Mouse (Mus musculus) midbrain, embryonic 14.5 days (tissue): ENCODE results near the gene Mgea5. TPM values are rescaled to one million over a fixed set of nuclear protein-coding genes. Genes with fewer than 3 reads are reported as not detected.

Source experiments
- ATAC-seq: fragments of 200-750 bp; cut with Nextera tagmentation; 2 replicates; pipeline ENCODE4 v1.8.0; 2017; ENCODE audit warnings: moderate number of reproducible peaks, moderate library complexity; ENCODE audit not compliant: low FRiP score, low TSS enrichment
- DNase-seq: peaks from one replicate; pipeline ENCODE4 v3.0.0-alpha.2; 2015
- H3K27ac ChIP-seq: fragments of 300-500 bp; sonication (generic); replicated peaks from 2 replicates; pipeline ENCODE4 v1.5.1; 2014; ENCODE audit warnings: mild to moderate bottlenecking, low read depth, low read length, moderate library complexity
- H3K27me3 ChIP-seq: fragments of 300-500 bp; sonication (generic); 2 replicates; pipeline ENCODE4 v1.6.1; 2014; ENCODE audit warnings: low read length, control low read depth, mixed read lengths; ENCODE audit not compliant: control insufficient read depth, insufficient read depth
- H3K36me3 ChIP-seq: fragments of 300-500 bp; sonication (generic); 2 replicates; pipeline ENCODE4 v1.6.1; 2014; ENCODE audit warnings: low read length, control low read depth; ENCODE audit not compliant: control insufficient read depth, insufficient read depth
- H3K4me1 ChIP-seq: fragments of 300-500 bp; sonication (generic); 2 replicates; pipeline ENCODE4 v1.6.1; 2014; ENCODE audit warnings: mild to moderate bottlenecking, antibody characterized with exemption, low read length, control low read depth; ENCODE audit not compliant: control insufficient read depth, insufficient read depth
- H3K4me2 ChIP-seq: fragments of 300-500 bp; sonication (generic); 2 replicates; pipeline ENCODE4 v1.6.1; 2014; ENCODE audit warnings: mild to moderate bottlenecking, low read length, moderate library complexity
- H3K4me3 ChIP-seq: fragments of 300-500 bp; sonication (generic); replicated peaks from 2 replicates; pipeline ENCODE4 v1.5.1; 2014; ENCODE audit warnings: low read depth, low read length
- H3K9ac ChIP-seq: fragments of 300-500 bp; sonication (generic); replicated peaks from 2 replicates; pipeline ENCODE4 v1.6.1; 2014; ENCODE audit warnings: mild to moderate bottlenecking, low read length, moderate library complexity
- H3K9me3 ChIP-seq: fragments of 300-500 bp; sonication (generic); 2 replicates; pipeline ENCODE4 v1.6.1; 2016; ENCODE audit warnings: low read length, control low read depth, mixed read lengths; ENCODE audit not compliant: control insufficient read depth
- WGBS: fragments of 180-500 bp; shearing (Covaris S2); extraction: QIAGEN DNeasy Blood & Tissue Kit; methylation state at CpG from one replicate; pipeline ENCODE4 v1.1.7; 2014; 5-methylcytosine and 5-hydroxymethylcytosine counted together
- polyA plus RNA-seq: library from polyadenylated mRNA; unstranded; fragments of >200 nt; fragmentation: Nextera tagmentation; extraction: Ambion mirVana; gene quantifications from 2 replicates; pipeline ENCODE4 v1.2.1, GENCODE M21; 2014

Gene Mgea5
- polyA plus RNA-seq, 1 experiment from 2014 or later = 118 TPM

DNA sequence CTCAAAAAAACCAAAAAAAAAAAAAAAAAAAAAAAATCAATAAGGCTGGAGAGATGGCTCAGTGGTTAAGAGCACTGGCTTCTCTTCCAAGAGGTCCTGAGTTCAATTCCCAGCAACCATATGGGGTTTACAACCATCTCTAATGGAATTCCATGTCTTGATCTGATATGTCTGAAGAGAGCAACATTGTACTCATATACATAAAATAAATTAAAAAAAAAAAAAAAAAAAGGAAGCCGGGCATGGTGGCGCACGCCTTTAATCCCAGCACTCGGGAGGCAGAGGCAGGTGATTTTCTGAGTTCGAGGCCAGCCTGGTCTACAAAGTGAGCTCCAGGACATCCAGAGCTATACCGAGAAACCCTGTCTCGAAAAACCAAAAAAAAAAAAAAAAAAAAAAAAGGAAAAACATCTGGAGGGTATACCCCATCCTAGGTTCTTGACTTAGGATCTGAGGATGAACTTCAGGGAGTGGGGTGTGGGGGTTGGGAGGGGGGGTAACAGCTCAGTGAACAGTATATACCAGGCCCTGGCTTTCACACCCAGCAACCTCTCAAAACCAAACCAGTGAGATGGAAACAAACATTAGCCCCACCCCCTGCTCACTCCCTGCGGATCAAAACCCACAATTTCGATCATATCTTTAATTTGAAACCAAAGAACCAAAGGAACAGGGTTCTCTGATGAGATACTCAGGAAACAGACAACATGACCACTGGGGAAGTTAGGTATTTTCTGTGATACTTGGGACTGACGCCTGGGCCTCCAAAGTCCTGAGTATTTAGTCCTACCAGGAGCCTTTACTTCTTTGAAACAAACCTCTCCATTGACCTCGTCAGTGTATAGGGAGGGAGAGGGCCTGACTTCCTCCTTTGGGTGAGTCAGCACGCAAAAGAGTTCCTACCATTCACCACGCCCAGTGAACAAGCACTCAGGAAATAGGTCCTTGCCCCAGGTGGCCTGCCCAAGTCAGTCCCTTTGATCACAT, 6.5 kb upstream of the Mgea5 start:
- no peak for DNase-seq
- WGBS = 76% methylated on average over 13 of the region's 13 CpGs

DNA sequence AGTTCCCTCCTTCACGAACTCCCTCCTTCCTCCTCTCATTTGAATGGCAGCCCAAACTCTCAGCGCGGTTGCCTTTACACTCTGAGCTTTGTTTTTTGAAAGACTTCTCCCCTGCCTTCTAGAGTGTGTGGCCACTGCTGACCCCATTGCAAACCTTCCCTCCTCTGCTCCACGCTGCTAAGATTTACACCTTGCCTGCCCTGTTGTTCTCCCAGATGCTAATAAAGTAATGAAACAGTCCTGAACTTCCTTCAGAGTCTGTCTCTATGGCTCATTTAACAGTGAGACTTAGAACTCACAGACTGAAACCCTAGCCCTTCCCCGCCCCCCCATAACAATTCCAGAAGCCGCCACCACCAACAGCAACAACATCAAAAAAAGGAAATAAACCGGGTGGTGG, 5.7 kb upstream of the Mgea5 start:
- Histone ChIP-seq H3K4me3 (no peak overlapping the region), H3K27ac (no peak overlapping the region), H3K36me3 (no peaks in the 10 kb centered on the region), H3K9me3 (no peaks in the 10 kb centered on the region), H3K4me2 (no peak overlapping the region), H3K9ac (no peak overlapping the region), H3K4me1 (no peaks in the 10 kb centered on the region), H3K27me3 (no peaks in the 10 kb centered on the region)
- WGBS = 84% methylated on average over 7 of the region's 7 CpGs
- no peak for ATAC-seq
- DNase-seq = no peak

More for the DNA sequence above, 6.5 kb upstream of the Mgea5 start:
- ATAC-seq = no peak
- Histone ChIP-seq H3K4me1 (no peaks in the 10 kb centered on the region), H3K27me3 (no peaks in the 10 kb centered on the region), H3K36me3 (no peaks in the 10 kb centered on the region), H3K4me2 (no peak overlapping the region), H3K9me3 (no peaks in the 10 kb centered on the region), H3K27ac (no peak overlapping the region), H3K4me3 (no peak overlapping the region), H3K9ac (no peak overlapping the region)

DNA sequence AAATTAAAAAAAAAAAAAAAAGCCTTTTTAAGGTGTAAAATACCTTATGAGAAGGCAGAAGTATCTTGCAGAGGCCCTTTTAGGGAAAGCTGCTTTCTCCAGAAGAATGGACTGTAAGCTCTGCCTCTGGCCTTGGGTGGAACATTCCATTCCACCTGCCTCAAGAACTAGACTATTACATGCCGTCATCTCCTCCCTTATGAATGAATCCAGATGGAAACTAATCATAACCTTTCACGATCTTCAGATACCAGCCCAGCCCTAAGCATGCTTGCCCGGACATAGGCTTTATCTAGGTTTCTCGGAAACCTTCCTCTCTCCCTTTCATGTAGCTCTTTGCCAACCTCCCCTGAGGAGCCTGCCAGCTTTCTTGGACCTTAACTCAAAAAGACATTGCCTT, 4.7 kb upstream of the Mgea5 start:
- H3K36me3 ChIP-seq = no peaks in the 10 kb centered on the region
- DNase-seq = no peak
- no peaks in the 10 kb centered on the region for H3K27me3 ChIP-seq
- ATAC-seq = no peak
- no peak overlapping the region for H3K9ac ChIP-seq
- WGBS = 92% methylated on average over 4 of the region's 4 CpGs
- no peak overlapping the region for H3K27ac ChIP-seq
- no peak overlapping the region for H3K4me3 ChIP-seq
- H3K9me3 ChIP-seq = no peaks in the 10 kb centered on the region
- H3K4me1 ChIP-seq = 0 out of 2 replicates have a peak, but pooled peaks cover 3% of the 10 kb centered on the region
- no peak overlapping the region for H3K4me2 ChIP-seq

DNA sequence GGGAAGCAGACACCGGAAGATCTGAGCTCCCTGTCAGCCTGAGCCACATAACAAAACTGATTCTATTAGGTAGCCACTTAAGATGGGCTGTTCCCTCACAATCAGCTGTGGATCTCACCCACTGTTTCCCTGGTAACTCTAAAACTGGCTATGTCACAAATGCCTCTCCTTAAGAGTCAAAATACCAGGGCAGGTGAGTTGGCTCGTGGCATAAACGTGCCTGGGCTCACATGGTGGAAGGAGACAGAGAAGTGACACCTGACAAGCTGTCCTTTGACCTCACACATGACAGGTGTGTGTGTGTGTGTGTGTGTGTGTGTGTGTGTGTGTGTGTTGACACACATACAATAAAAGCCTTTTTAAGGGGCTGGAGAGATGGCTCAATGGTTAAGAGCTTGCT, 3.8 kb upstream of the Mgea5 start:
- no peak for DNase-seq
- Histone ChIP-seq H3K27me3 (no peaks in the 10 kb centered on the region), H3K4me1 (0 out of 2 replicates have a peak, but pooled peaks cover 3% of the 10 kb centered on the region), H3K4me3 (no peak overlapping the region), H3K9ac (no peak overlapping the region), H3K4me2 (no peak overlapping the region), H3K27ac (no peak overlapping the region), H3K36me3 (no peaks in the 10 kb centered on the region), H3K9me3 (no peaks in the 10 kb centered on the region)
- WGBS = 78% methylated on average over 3 of the region's 3 CpGs
- ATAC-seq = no peak

DNA sequence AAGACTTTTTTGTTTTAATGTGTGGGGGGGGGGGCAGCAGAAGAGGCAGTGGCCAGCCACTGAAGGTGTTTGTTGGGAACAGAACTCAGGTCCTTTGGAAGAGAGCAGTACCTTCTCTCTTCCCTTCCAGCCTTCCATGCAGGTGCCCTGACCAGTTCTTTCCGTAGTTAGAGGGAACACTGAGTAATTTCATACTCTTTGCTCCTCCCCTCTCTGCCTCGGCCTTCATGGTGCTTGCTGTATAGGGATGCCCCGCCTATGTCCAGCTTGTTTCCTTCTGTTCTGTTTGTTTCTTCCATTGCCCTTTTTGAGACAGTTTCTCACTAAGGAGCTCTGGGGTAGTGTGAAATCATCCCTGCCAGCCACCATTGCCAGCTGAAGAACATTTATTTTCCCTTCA, 1.8 kb upstream of the Mgea5 start:
- Histone ChIP-seq H3K27me3 (no peaks in the 10 kb centered on the region), H3K9me3 (no peaks in the 10 kb centered on the region), H3K4me2 (no peak overlapping the region), H3K9ac (no peak overlapping the region), H3K27ac (no peak overlapping the region), H3K4me3 (no peak overlapping the region), H3K36me3 (no peaks in the 10 kb centered on the region; the same call in 1 of the 2 replicates), H3K4me1 (peaks cover 18% of the 10 kb centered on the region)
- ATAC-seq = no peak
- 69% methylated on average over 3 of the region's 3 CpGs for WGBS
- no peak for DNase-seq

DNA sequence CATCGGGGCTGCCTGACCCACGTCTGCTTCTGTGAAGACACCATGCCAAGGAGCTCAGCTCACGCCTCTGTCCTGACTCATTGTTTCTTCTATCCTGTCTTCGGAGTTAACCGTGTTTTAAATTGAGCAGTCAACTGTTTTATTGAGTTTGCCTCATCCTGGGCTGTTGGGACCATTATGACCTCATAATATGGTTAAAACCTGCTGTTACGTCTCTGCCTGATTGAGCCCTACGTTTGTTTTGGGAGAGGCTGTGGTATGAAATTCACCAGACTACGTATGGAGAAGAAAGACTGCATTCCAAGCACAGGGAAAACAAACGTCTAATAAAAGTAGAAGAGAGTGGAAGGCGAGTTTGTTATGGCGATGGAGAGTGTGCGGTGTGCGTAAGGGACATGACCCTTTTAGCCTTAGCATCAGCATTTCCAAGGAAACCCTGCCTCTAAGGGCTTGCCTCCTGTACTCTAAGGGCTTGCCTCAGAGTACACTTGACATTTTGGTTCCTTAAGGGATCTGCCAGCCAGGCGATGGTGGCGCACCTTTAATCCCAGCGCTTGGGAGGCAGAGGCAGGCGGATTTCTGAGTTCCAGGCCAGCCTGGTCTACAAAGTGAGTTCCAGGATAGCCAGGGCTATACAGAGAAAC, 418 bp upstream of the Mgea5 start:
- WGBS = 36% methylated on average over 17 of the region's 17 CpGs
- Histone ChIP-seq H3K4me1 (peaks cover 24% of the 10 kb centered on the region), H3K9me3 (no peaks in the 10 kb centered on the region), H3K9ac (no peak overlapping the region), H3K4me3 (peak overlapping the region; percentile 100), H3K27ac (no peak overlapping the region; the same call in 1 of the 2 replicates), H3K4me2 (peak overlapping the region; percentile 56), H3K27me3 (no peaks in the 10 kb centered on the region), H3K36me3 (peaks cover 11% of the 10 kb centered on the region)
- ATAC-seq (no peak), DNase-seq (no peak)

DNA sequence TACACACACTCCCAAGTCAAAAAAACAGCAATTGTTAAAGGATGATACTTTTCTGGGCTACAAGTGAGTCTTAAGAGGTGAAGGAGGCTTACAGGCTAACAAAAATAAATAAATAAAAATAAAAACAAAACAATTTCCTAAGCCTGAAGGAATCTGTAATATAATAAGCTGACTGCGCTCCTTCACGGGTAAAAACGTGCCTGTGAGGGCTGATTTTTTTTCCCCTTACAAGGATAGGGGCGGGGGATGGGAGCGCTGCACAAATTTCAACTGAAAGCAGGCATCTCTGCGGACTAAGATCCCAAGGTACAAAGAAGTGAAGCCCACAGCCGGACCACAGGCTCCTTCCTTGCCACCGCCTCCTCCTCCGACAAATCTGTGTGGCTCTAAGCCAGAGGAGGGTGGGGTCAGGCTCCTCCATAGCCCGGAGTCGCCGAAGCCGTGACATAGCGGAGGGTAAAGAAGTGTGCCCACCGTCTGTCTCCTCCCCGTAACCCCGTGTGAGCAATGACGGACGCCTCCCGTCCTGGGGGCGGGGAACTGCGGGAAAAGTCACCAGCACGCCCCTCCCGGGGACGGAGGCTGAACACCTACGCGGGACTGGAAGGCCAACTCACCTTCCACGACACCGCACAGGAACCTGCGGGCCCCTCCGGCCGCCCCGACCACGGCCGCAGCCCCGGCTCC, 1.2 kb downstream of the Mgea5 start:
- Histone ChIP-seq H3K4me2 (peak overlapping the region; percentile 58), H3K4me3 (peak overlapping the region; percentile 100), H3K9ac (peak overlapping the region; percentile 96), H3K27me3 (no peaks in the 10 kb centered on the region), H3K36me3 (peaks cover 21% of the 10 kb centered on the region), H3K27ac (peak overlapping the region; percentile 99), H3K9me3 (no peaks in the 10 kb centered on the region), H3K4me1 (peaks cover 24% of the 10 kb centered on the region)
- DNase-seq (peak; percentile 73), ATAC-seq (peak; percentile 41)
- under 1% methylated on average over 36 of the region's 36 CpGs for WGBS

DNA sequence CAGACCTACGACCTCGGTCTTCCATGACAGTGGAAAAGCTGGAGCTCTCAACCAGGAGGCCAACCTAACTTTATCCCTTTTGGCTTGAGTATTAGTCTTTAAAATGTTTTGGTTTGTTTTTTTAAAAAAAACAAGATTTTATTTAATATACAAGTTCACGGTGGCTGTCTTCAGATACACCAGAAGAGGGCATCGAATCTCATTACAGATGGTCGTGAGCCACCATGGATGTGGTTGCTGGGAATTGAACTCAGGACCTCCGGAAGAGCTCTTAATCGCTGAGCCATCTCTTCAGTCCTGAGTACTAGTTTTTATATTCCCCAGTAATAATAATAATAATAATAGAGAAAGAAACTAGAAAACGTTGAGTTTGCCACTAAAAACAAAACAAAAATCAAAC, 2.0 kb downstream of the Mgea5 start:
- no peak for DNase-seq
- peak overlapping the region; percentile 58 for H3K4me2 ChIP-seq
- H3K36me3 ChIP-seq = peaks cover 29% of the 10 kb centered on the region
- peak overlapping the region; percentile 100 for H3K4me3 ChIP-seq
- no peak overlapping the region for H3K27ac ChIP-seq
- H3K4me1 ChIP-seq = peaks cover 24% of the 10 kb centered on the region
- no peak overlapping the region; the same call in 1 of the 2 replicates for H3K9ac ChIP-seq
- no peak for ATAC-seq
- no peaks in the 10 kb centered on the region for H3K9me3 ChIP-seq
- 59% methylated on average over 8 of the region's 8 CpGs for WGBS
- H3K27me3 ChIP-seq = no peaks in the 10 kb centered on the region
